Mouse (Mus musculus) small intestine, adult 2 months (tissue): Measurements from ENCODE around the gene Fer.

ENCODE experiments used
- CTCF ChIP-seq: fragments of 200-500 bp; IDR thresholded peaks from 2 replicates; pipeline ENCODE4 v1.5.1; 2012; ENCODE audit warnings: low read depth, mild to moderate bottlenecking, control low read depth, inconsistent platforms, low read length, moderate library complexity, mixed read lengths; ENCODE audit not compliant: insufficient replicate concordance, insufficient read length; ENCODE audit errors: extremely low read depth
- POLR2A ChIP-seq: fragments of 200-500 bp; IDR thresholded peaks from 2 replicates; pipeline ENCODE4 v1.6.1; 2012; ENCODE audit warnings: low read depth, mild to moderate bottlenecking, control low read depth, inconsistent platforms, low read length, moderate library complexity

DNA sequence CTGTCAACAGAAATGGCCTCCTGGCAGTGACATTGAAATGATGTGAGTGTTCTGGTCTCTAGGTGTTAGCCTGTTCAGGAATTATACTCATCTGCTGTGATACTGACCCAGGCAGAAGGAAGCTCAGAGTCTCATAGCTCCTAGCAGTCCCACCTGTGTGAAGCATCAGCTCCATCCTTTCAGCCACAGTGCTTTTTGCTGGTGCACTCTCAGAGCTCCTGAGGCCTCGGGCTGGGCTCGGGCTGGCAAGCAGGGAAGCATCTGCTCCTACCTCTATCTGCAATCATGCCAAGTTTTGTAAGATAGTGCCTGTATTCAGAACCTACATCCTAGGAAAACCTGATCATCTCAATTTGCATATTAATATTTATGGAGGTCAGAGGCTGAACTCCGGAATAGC is 183.7 kb downstream of the Fer start:
- TF ChIP-seq POLR2A (no peak), CTCF (no peak)
